Mouse (Mus musculus) midbrain, embryonic 14.5 days (tissue): ENCODE measurements at regions not wholly inside any gene's neighbourhood (a gene's known extent, or its start where the extent isn't known, plus 50 kb on each side); places are given as distances from the start of the nearest gene placed in this dataset.

ENCODE experiments used
- ATAC-seq: fragments of 200-750 bp; cut with Nextera tagmentation; 2 replicates; pipeline ENCODE4 v1.8.0; 2017; ENCODE audit warnings: moderate number of reproducible peaks, moderate library complexity; ENCODE audit not compliant: low FRiP score, low TSS enrichment
- DNase-seq: peaks from one replicate; pipeline ENCODE4 v3.0.0-alpha.2; 2015
- H3K27ac ChIP-seq: fragments of 300-500 bp; sonication (generic); replicated peaks from 2 replicates; pipeline ENCODE4 v1.5.1; 2014; ENCODE audit warnings: mild to moderate bottlenecking, low read depth, low read length, moderate library complexity
- H3K27me3 ChIP-seq: fragments of 300-500 bp; sonication (generic); 2 replicates; pipeline ENCODE4 v1.6.1; 2014; ENCODE audit warnings: low read length, control low read depth, mixed read lengths; ENCODE audit not compliant: control insufficient read depth, insufficient read depth
- H3K36me3 ChIP-seq: fragments of 300-500 bp; sonication (generic); 2 replicates; pipeline ENCODE4 v1.6.1; 2014; ENCODE audit warnings: low read length, control low read depth; ENCODE audit not compliant: control insufficient read depth, insufficient read depth
- H3K4me1 ChIP-seq: fragments of 300-500 bp; sonication (generic); 2 replicates; pipeline ENCODE4 v1.6.1; 2014; ENCODE audit warnings: mild to moderate bottlenecking, antibody characterized with exemption, low read length, control low read depth; ENCODE audit not compliant: control insufficient read depth, insufficient read depth
- H3K4me2 ChIP-seq: fragments of 300-500 bp; sonication (generic); 2 replicates; pipeline ENCODE4 v1.6.1; 2014; ENCODE audit warnings: mild to moderate bottlenecking, low read length, moderate library complexity
- H3K4me3 ChIP-seq: fragments of 300-500 bp; sonication (generic); replicated peaks from 2 replicates; pipeline ENCODE4 v1.5.1; 2014; ENCODE audit warnings: low read depth, low read length
- H3K9ac ChIP-seq: fragments of 300-500 bp; sonication (generic); replicated peaks from 2 replicates; pipeline ENCODE4 v1.6.1; 2014; ENCODE audit warnings: mild to moderate bottlenecking, low read length, moderate library complexity
- H3K9me3 ChIP-seq: fragments of 300-500 bp; sonication (generic); 2 replicates; pipeline ENCODE4 v1.6.1; 2016; ENCODE audit warnings: low read length, control low read depth, mixed read lengths; ENCODE audit not compliant: control insufficient read depth
- WGBS: fragments of 180-500 bp; shearing (Covaris S2); extraction: QIAGEN DNeasy Blood & Tissue Kit; methylation state at CpG from one replicate; pipeline ENCODE4 v1.1.7; 2014; 5-methylcytosine and 5-hydroxymethylcytosine counted together

GRCm38 (mm10) chr9:17294327-17294726, 793.2 kb upstream of the Fat3 start:
- Histone ChIP-seq H3K9me3 (no peaks in the 10 kb centered on the region), H3K4me3 (no peak overlapping the region), H3K27ac (no peak overlapping the region), H3K4me2 (no peak overlapping the region), H3K9ac (no peak overlapping the region), H3K4me1 (no peaks in the 10 kb centered on the region), H3K27me3 (no peaks in the 10 kb centered on the region), H3K36me3 (no peaks in the 10 kb centered on the region)
- ATAC-seq (no peak), DNase-seq (no peak)
- 95% methylated on average over 1 of the region's 1 CpGs for WGBS

GRCm38 (mm10) chr9:17288790-17289596, 787.9 kb upstream of the Fat3 start:
- H3K4me1 ChIP-seq: no peaks in the 10 kb centered on the region

GRCm38 (mm10) chr9:17279334-17279990, 778.4 kb upstream of the Fat3 start:
- Histone ChIP-seq H3K36me3 (no peaks in the 10 kb centered on the region), H3K9me3 (no peaks in the 10 kb centered on the region), H3K9ac (no peak overlapping the region), H3K4me3 (no peak overlapping the region), H3K27ac (no peak overlapping the region), H3K4me2 (no peak overlapping the region), H3K4me1 (no peaks in the 10 kb centered on the region), H3K27me3 (no peaks in the 10 kb centered on the region)
- DNase-seq: no peak
- no peak for ATAC-seq
- 78% methylated on average over 4 of the region's 4 CpGs for WGBS

More at GRCm38 (mm10) chr9:17288790-17289596, 787.9 kb upstream of the Fat3 start:
- H3K36me3 ChIP-seq: no peaks in the 10 kb centered on the region
- H3K9me3 ChIP-seq: no peaks in the 10 kb centered on the region
- DNase-seq (peak; percentile 26), ATAC-seq (no peak)
- H3K27me3 ChIP-seq: no peaks in the 10 kb centered on the region
- no peak overlapping the region for H3K4me3 ChIP-seq
- no peak overlapping the region for H3K27ac ChIP-seq
- H3K4me2 ChIP-seq: no peak overlapping the region
- H3K9ac ChIP-seq: no peak overlapping the region
- WGBS: 67% methylated on average over 6 of the region's 6 CpGs

- no peaks in the 10 kb centered on the region for H3K9me3 ChIP-seq
- H3K4me2 ChIP-seq: no peak overlapping the region
- no peak overlapping the region for H3K4me3 ChIP-seq
- WGBS: 69% methylated on average over 2 of the region's 2 CpGs
- no peaks in the 10 kb centered on the region for H3K27me3 ChIP-seq
- H3K4me1 ChIP-seq: no peaks in the 10 kb centered on the region
- ATAC-seq: no peak
- no peaks in the 10 kb centered on the region for H3K36me3 ChIP-seq
- no peak for DNase-seq
- H3K27ac ChIP-seq: no peak overlapping the region
- H3K9ac ChIP-seq: no peak overlapping the region
Observed at GRCm38 (mm10) chr9:17272616-17273015, 771.5 kb upstream of the Fat3 start.

- no peaks in the 10 kb centered on the region for H3K27me3 ChIP-seq
- no peaks in the 10 kb centered on the region for H3K9me3 ChIP-seq
- 28% methylated on average over 1 of the region's 1 CpGs for WGBS
- ATAC-seq: no peak
- H3K36me3 ChIP-seq: no peaks in the 10 kb centered on the region
- peak; percentile 69 for DNase-seq
- no peak overlapping the region for H3K4me3 ChIP-seq
- no peak overlapping the region for H3K4me2 ChIP-seq
- H3K27ac ChIP-seq: no peak overlapping the region
- H3K4me1 ChIP-seq: no peaks in the 10 kb centered on the region
- no peak overlapping the region for H3K9ac ChIP-seq
Observed at GRCm38 (mm10) chr9:17269624-17270023, 768.5 kb upstream of the Fat3 start.

GRCm38 (mm10) chr9:17257148-17257547, 756.1 kb upstream of the Fat3 start:
- WGBS: 79% methylated on average over 1 of the region's 1 CpGs
- H3K36me3 ChIP-seq: no peaks in the 10 kb centered on the region
- ATAC-seq (no peak), DNase-seq (no peak)
- no peak overlapping the region for H3K4me2 ChIP-seq
- H3K9me3 ChIP-seq: no peaks in the 10 kb centered on the region
- no peak overlapping the region for H3K4me3 ChIP-seq
- H3K4me1 ChIP-seq: no peaks in the 10 kb centered on the region
- H3K9ac ChIP-seq: no peak overlapping the region
- H3K27ac ChIP-seq: no peak overlapping the region
- no peaks in the 10 kb centered on the region for H3K27me3 ChIP-seq

GRCm38 (mm10) chr9:17227091-17227481, 726.0 kb upstream of the Fat3 start:
- Histone ChIP-seq H3K27ac (no peak overlapping the region), H3K36me3 (no peaks in the 10 kb centered on the region), H3K27me3 (no peaks in the 10 kb centered on the region), H3K4me3 (no peak overlapping the region), H3K9ac (no peak overlapping the region), H3K4me1 (no peaks in the 10 kb centered on the region), H3K4me2 (no peak overlapping the region), H3K9me3 (no peaks in the 10 kb centered on the region)
- DNase-seq (no peak), ATAC-seq (no peak)
- 84% methylated on average over 4 of the region's 4 CpGs for WGBS

- DNase-seq: no peak
- H3K4me1 ChIP-seq: no peaks in the 10 kb centered on the region
- H3K4me2 ChIP-seq: no peak overlapping the region
- H3K27me3 ChIP-seq: no peaks in the 10 kb centered on the region
- H3K36me3 ChIP-seq: no peaks in the 10 kb centered on the region
- no peak overlapping the region for H3K9ac ChIP-seq
- 69% methylated on average over 3 of the region's 3 CpGs for WGBS
- ATAC-seq: no peak
- H3K4me3 ChIP-seq: no peak overlapping the region
- H3K9me3 ChIP-seq: no peaks in the 10 kb centered on the region
- no peak overlapping the region for H3K27ac ChIP-seq
Observed at GRCm38 (mm10) chr9:17226475-17227090, 725.5 kb upstream of the Fat3 start.
